Mouse (Mus musculus): ENCODE measurements at regions not wholly inside any gene's neighbourhood (a gene's known extent, or its start where the extent isn't known, plus 50 kb on each side); places are given as distances from the start of the nearest gene placed in this dataset.

GRCm38 (mm10) chr5:102206456-102206855 lies 136.7 kb upstream of the Wdfy3 start:
- Histone ChIP-seq H3K9me3 (replicated peaks; ENCODE audit: control insufficient read depth, low read length, poor library complexity, severe bottlenecking) (no peaks in the 10 kb centered on the region), H3K4me3 (ENCODE audit: low read depth, low read length) (no peak overlapping the region), H3K27ac (ENCODE audit: low read length) (no peak overlapping the region), H3K4me2 (ENCODE audit: low read length) (no peak overlapping the region), H3K36me3 (ENCODE audit: control insufficient read depth, insufficient read depth, low read length) (no peaks in the 10 kb centered on the region), H3K4me1 (ENCODE audit: control insufficient read depth, insufficient read depth, low read length) (no peaks in the 10 kb centered on the region), H3K9ac (ENCODE audit: low read depth, low read length) (no peak overlapping the region), H3K27me3 (ENCODE audit: control insufficient read depth, insufficient read depth, low read depth, low read length) (no peaks in the 10 kb centered on the region)
- no peak for ATAC-seq
- 48% methylated on average over 4 of the region's 4 CpGs for WGBS

- peak overlapping the region; percentile 2; the same call in 1 of the 2 replicates for H3K4me3 ChIP-seq (ENCODE audit: low read depth, low read length)
- ATAC-seq, result peak; percentile 90
- WGBS, result 4% methylated on average over 16 of the region's 16 CpGs
- H3K9ac ChIP-seq (ENCODE audit: low read depth, low read length), result no peak overlapping the region
- H3K27me3 ChIP-seq (ENCODE audit: control insufficient read depth, insufficient read depth, low read depth, low read length), result no peaks in the 10 kb centered on the region
- no peaks in the 10 kb centered on the region for H3K9me3 ChIP-seq (replicated peaks; ENCODE audit: control insufficient read depth, low read length, poor library complexity, severe bottlenecking)
- H3K27ac ChIP-seq (ENCODE audit: low read length), result no peak overlapping the region
- peak overlapping the region; percentile 39 for H3K4me2 ChIP-seq (ENCODE audit: low read length)
- no peaks in the 10 kb centered on the region for H3K36me3 ChIP-seq (ENCODE audit: control insufficient read depth, insufficient read depth, low read length)
- no peaks in the 10 kb centered on the region for H3K4me1 ChIP-seq (ENCODE audit: control insufficient read depth, insufficient read depth, low read length)
These were observed 137.2 kb upstream of the Wdfy3 start for GRCm38 (mm10) chr5:102206953-102207352.

DNA sequence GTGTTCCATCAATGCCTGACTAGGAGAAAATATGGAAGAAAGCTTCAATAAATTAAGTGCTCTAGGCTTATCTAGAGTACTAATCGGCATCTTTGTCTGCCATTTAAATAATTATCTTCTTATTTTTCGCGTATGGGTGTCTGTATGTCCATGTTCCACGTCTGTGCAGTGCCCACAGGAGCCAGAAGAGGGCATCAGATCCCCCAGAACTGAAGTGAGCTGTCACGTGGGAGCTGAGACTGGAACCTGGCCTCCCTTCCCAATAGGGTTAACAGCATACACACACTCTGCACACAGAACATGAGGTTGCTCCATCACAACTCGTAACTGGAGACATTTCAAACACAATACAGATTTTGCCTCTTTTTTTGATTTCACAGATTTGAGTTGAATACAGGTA lies 143.4 kb upstream of the Wdfy3 start:
- Histone ChIP-seq H3K4me3 (ENCODE audit: low read depth, low read length) (no peak overlapping the region), H3K9me3 (replicated peaks; ENCODE audit: control insufficient read depth, low read length, poor library complexity, severe bottlenecking) (no peaks in the 10 kb centered on the region), H3K4me2 (ENCODE audit: low read length) (no peak overlapping the region), H3K27ac (ENCODE audit: low read length) (no peak overlapping the region), H3K4me1 (ENCODE audit: control insufficient read depth, insufficient read depth, low read length) (no peaks in the 10 kb centered on the region), H3K9ac (ENCODE audit: low read depth, low read length) (no peak overlapping the region), H3K27me3 (ENCODE audit: control insufficient read depth, insufficient read depth, low read depth, low read length) (no peaks in the 10 kb centered on the region), H3K36me3 (ENCODE audit: control insufficient read depth, insufficient read depth, low read length) (no peaks in the 10 kb centered on the region)
- 68% methylated on average over 6 of the region's 6 CpGs for WGBS
- ATAC-seq, result no peak

DNA sequence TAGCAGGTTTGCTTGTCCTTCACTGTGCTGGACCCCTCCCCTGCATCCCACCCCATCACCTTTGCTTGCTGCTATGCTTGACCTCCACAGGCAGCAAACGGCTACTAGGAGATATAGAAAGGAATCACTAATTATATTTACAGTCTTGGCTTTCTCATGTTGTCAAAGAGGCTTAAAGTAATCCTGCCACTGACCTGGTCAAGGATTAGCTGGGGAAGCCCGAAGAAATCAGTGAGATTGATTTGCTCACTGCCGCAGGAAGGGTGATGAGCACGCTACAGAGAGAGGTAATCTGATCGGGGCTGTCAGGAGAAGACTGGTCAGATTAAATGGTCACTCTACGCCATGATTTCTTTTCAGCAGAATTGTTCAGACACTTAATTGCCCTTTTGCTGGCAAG lies 157.4 kb upstream of the Wdfy3 start:
- 18% methylated on average over 6 of the region's 6 CpGs for WGBS
- ATAC-seq, result no peak

DNA sequence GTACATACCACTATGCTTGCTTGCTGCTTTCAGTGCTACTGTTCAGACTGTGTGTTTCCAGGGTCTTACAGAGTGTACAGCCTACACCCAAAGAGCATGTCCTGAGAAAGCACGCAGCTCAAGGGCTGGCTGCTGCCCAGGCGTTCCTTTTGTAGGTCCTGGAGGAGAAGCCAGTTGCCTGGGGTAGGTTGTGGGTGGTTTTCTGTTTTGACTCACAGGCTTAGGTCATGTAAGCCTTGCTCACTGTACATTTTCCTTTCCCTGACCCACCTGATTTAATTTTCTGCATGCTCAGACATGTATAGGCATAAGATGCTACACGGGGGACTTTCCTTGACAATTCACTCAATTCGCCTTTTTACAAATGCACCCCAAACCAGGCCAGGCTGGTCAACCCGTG lies 172.9 kb upstream of the Wdfy3 start:
- Histone ChIP-seq H3K9me3 (replicated peaks; ENCODE audit: control insufficient read depth, low read length, poor library complexity, severe bottlenecking) (no peaks in the 10 kb centered on the region), H3K27ac (ENCODE audit: low read length) (no peak overlapping the region), H3K27me3 (ENCODE audit: control insufficient read depth, insufficient read depth, low read depth, low read length) (no peaks in the 10 kb centered on the region), H3K9ac (ENCODE audit: low read depth, low read length) (no peak overlapping the region), H3K4me1 (ENCODE audit: control insufficient read depth, insufficient read depth, low read length) (no peaks in the 10 kb centered on the region), H3K4me3 (ENCODE audit: low read depth, low read length) (no peak overlapping the region), H3K4me2 (ENCODE audit: low read length) (no peak overlapping the region), H3K36me3 (ENCODE audit: control insufficient read depth, insufficient read depth, low read length) (no peaks in the 10 kb centered on the region)
- WGBS, result 84% methylated on average over 5 of the region's 5 CpGs
- no peak for ATAC-seq

More for the DNA sequence above, 157.4 kb upstream of the Wdfy3 start:
- no peaks in the 10 kb centered on the region for H3K9me3 ChIP-seq (replicated peaks; ENCODE audit: control insufficient read depth, low read length, poor library complexity, severe bottlenecking)
- no peak overlapping the region for H3K4me3 ChIP-seq (ENCODE audit: low read depth, low read length)
- H3K4me2 ChIP-seq (ENCODE audit: low read length), result no peak overlapping the region
- no peak overlapping the region for H3K9ac ChIP-seq (ENCODE audit: low read depth, low read length)
- no peaks in the 10 kb centered on the region for H3K27me3 ChIP-seq (ENCODE audit: control insufficient read depth, insufficient read depth, low read depth, low read length)
- H3K4me1 ChIP-seq (ENCODE audit: control insufficient read depth, insufficient read depth, low read length), result no peaks in the 10 kb centered on the region
- no peaks in the 10 kb centered on the region for H3K36me3 ChIP-seq (ENCODE audit: control insufficient read depth, insufficient read depth, low read length)
- H3K27ac ChIP-seq (ENCODE audit: low read length), result no peak overlapping the region

- H3K9ac ChIP-seq (ENCODE audit: low read depth, low read length), result no peak overlapping the region
- no peaks in the 10 kb centered on the region for H3K4me1 ChIP-seq (ENCODE audit: control insufficient read depth, insufficient read depth, low read length)
- no peak overlapping the region for H3K4me3 ChIP-seq (ENCODE audit: low read depth, low read length)
- no peaks in the 10 kb centered on the region for H3K36me3 ChIP-seq (ENCODE audit: control insufficient read depth, insufficient read depth, low read length)
- H3K4me2 ChIP-seq (ENCODE audit: low read length), result no peak overlapping the region
- no peak overlapping the region for H3K27ac ChIP-seq (ENCODE audit: low read length)
- H3K9me3 ChIP-seq (replicated peaks; ENCODE audit: control insufficient read depth, low read length, poor library complexity, severe bottlenecking), result no peaks in the 10 kb centered on the region
- ATAC-seq, result no peak
- WGBS, result 84% methylated on average over 6 of the region's 6 CpGs
- no peaks in the 10 kb centered on the region for H3K27me3 ChIP-seq (ENCODE audit: control insufficient read depth, insufficient read depth, low read depth, low read length)
These were observed 175.0 kb upstream of the Wdfy3 start for GRCm38 (mm10) chr5:102244706-102245105.

DNA sequence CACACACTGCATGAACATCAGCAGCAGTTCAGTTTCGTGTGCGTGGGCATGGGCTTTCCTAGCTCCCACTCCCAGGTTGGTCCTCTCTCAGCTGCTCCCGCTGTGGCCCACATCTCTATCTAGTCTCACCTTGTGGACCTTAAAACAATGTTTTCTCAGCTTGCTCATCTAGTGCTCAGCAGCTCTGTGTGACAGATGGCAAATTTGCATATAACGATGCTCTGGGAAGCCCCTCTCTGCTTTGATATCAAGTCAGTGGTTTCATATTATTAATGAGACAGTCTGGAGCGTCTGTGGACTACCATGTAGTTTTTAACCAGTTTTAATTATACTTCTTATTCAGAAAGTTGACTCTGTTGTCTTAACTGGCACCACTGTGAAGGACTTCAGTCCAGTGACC lies 179.0 kb upstream of the Wdfy3 start:
- Histone ChIP-seq H3K9ac (ENCODE audit: low read depth, low read length) (no peak overlapping the region), H3K4me1 (ENCODE audit: control insufficient read depth, insufficient read depth, low read length) (no peaks in the 10 kb centered on the region), H3K27ac (ENCODE audit: low read length) (no peak overlapping the region), H3K4me3 (ENCODE audit: low read depth, low read length) (no peak overlapping the region), H3K9me3 (replicated peaks; ENCODE audit: control insufficient read depth, low read length, poor library complexity, severe bottlenecking) (no peaks in the 10 kb centered on the region), H3K4me2 (ENCODE audit: low read length) (no peak overlapping the region), H3K36me3 (ENCODE audit: control insufficient read depth, insufficient read depth, low read length) (no peaks in the 10 kb centered on the region), H3K27me3 (ENCODE audit: control insufficient read depth, insufficient read depth, low read depth, low read length) (no peaks in the 10 kb centered on the region)
- ATAC-seq, result no peak
- WGBS, result 59% methylated on average over 5 of the region's 5 CpGs

- Histone ChIP-seq H3K36me3 (ENCODE audit: control insufficient read depth, insufficient read depth, low read length) (no peaks in the 10 kb centered on the region), H3K4me1 (ENCODE audit: control insufficient read depth, insufficient read depth, low read length) (no peaks in the 10 kb centered on the region), H3K9ac (ENCODE audit: low read depth, low read length) (no peak overlapping the region), H3K4me3 (ENCODE audit: low read depth, low read length) (no peak overlapping the region), H3K4me2 (ENCODE audit: low read length) (no peak overlapping the region), H3K27me3 (ENCODE audit: control insufficient read depth, insufficient read depth, low read depth, low read length) (no peaks in the 10 kb centered on the region), H3K27ac (ENCODE audit: low read length) (no peak overlapping the region), H3K9me3 (replicated peaks; ENCODE audit: control insufficient read depth, low read length, poor library complexity, severe bottlenecking) (no peaks in the 10 kb centered on the region)
- 91% methylated on average over 7 of the region's 7 CpGs for WGBS
- ATAC-seq, result no peak
These were observed 181.4 kb upstream of the Wdfy3 start for GRCm38 (mm10) chr5:102251076-102251475.

- no peak overlapping the region for H3K4me2 ChIP-seq (ENCODE audit: low read length)
- H3K27me3 ChIP-seq (ENCODE audit: control insufficient read depth, insufficient read depth, low read depth, low read length), result no peaks in the 10 kb centered on the region
- H3K4me1 ChIP-seq (ENCODE audit: control insufficient read depth, insufficient read depth, low read length), result no peaks in the 10 kb centered on the region
- H3K4me3 ChIP-seq (ENCODE audit: low read depth, low read length), result no peak overlapping the region
- H3K27ac ChIP-seq (ENCODE audit: low read length), result no peak overlapping the region
- H3K36me3 ChIP-seq (ENCODE audit: control insufficient read depth, insufficient read depth, low read length), result no peaks in the 10 kb centered on the region
- ATAC-seq, result no peak
- no peaks in the 10 kb centered on the region for H3K9me3 ChIP-seq (replicated peaks; ENCODE audit: control insufficient read depth, low read length, poor library complexity, severe bottlenecking)
- 6% methylated on average over 2 of the region's 2 CpGs for WGBS
- H3K9ac ChIP-seq (ENCODE audit: low read depth, low read length), result no peak overlapping the region
These were observed 184.1 kb upstream of the Wdfy3 start for GRCm38 (mm10) chr5:102253786-102254185.

DNA sequence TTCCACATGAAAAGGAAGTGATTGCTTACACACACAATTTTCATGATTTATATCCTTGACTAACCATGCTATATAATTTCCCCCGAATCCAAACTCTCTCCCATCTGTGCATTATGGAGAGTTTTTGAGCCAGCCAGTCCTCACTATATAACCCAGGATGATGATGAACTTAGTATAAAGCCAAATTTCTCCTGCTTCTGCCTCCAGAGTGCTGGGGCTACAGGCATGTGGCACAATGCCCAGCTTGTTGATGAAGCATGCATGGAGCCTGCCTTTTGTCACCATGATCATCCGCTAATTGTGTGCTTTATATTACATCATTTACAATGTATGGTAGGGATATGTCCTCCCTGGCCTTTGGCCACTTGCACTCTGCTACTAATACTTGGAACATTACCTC lies 187.4 kb upstream of the Wdfy3 start:
- Histone ChIP-seq H3K27ac (ENCODE audit: low read length) (no peak overlapping the region), H3K36me3 (ENCODE audit: control insufficient read depth, insufficient read depth, low read length) (no peaks in the 10 kb centered on the region), H3K27me3 (ENCODE audit: control insufficient read depth, insufficient read depth, low read depth, low read length) (no peaks in the 10 kb centered on the region), H3K4me2 (ENCODE audit: low read length) (no peak overlapping the region), H3K4me3 (ENCODE audit: low read depth, low read length) (no peak overlapping the region), H3K9me3 (replicated peaks; ENCODE audit: control insufficient read depth, low read length, poor library complexity, severe bottlenecking) (no peaks in the 10 kb centered on the region), H3K9ac (ENCODE audit: low read depth, low read length) (no peak overlapping the region), H3K4me1 (ENCODE audit: control insufficient read depth, insufficient read depth, low read length) (no peaks in the 10 kb centered on the region)
- 86% methylated on average over 2 of the region's 2 CpGs for WGBS
- ATAC-seq, result no peak
